Mouse (Mus musculus) kidney, adult 9 months (tissue): ENCODE results near the gene Eddm3b.

ENCODE experiments used
- DNase-seq: peaks from one replicate; pipeline ENCODE4 v3.0.0; 2022

Eddm3b gene

DNA sequence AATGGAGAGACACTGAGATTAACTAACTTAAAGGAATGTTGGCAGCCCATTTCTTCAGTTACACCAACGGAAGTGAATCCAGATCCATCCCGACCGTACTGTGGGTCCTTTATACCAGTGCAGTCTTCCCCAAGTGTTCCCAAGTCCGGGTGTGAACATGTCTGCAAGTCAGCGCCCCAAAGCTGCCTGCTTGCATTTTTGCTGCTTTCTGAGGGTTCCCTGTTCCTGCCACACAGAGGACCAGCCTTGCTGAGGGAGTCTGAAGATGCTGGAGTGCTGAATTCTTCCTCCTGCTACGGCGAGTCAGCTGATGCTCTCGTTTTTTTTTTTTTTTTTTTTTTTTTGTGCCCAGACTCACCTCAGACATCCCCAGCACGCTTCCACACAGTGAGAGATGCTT is 19.3 kb upstream of the Eddm3b start:
- DNase-seq: no peak

DNA sequence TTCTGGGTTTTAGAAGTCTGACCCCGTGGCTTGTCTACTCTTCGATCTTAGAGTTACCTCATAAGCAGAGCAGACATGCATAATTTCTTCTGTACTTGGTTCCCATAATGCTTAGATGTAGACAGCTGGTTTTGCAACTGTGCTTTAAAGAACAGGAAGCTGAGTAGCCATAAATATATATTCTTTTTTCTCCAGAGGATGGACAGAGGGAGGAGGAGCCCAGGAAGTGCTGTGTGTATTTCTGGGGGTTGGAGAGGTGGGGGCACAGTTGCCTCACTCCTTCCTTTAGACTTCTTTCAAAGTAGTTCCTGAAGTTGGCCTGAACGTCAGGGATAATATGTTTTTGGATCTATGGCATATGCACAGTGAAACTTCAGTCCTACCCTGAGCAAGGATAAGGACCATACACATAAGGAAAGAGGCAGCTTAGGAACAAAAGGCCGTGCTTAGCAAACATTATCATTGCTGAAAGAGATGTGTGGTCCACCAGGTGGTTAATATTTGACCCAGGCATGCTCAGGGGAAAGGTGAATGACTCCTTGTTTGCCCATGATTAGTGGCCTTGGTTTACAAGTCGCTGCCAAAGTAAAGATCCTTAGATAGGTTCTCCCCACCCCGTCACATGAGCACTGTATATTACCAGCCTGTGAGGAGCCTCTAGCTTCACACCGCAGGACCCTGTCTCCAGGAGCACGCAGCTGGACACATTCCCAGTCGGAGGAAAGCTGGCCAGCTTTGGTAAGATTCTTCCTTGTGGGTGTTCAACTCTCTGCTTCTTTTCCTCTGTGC is 18.3 kb upstream of the Eddm3b start:
- peak; percentile 66 for DNase-seq

DNA sequence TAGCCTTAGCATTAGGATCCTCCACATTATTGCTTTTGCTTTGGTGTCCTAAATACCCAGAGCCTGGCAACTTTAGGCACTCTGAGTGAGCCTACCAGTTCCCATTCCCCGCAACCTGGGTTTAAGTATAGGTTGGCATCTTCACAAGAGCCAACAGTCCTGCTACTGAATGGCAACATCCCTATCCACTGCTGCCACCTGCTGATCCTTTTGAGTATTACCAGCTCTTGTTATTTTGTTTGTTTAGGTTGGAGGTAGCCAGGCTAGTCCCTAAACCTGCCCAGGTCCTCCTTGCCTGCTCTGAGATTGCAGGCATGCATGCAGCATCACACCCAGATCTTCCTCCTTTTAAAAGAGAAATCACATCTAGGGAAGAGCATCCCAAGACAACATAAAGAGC is 15.9 kb upstream of the Eddm3b start:
- peak; percentile 95 for DNase-seq

DNA sequence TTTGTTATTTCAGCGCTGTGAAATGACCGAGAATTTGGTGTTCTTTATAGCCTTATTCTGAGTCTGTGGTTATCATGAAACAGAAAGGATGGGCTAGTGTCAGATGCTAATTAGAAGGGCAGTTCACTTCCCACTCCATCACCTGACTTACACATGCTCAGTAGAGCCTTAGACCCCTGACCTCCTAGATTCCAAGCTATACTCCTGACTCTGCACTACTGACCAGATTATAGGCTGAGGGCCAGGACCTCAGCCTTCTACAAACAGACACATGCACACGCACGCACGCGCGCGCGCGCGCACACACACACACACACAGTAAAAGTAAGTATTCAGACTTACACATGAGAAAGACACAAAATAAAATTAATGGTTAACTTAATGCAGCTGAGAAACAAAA is 15.3 kb upstream of the Eddm3b start:
- no peak for DNase-seq

DNA sequence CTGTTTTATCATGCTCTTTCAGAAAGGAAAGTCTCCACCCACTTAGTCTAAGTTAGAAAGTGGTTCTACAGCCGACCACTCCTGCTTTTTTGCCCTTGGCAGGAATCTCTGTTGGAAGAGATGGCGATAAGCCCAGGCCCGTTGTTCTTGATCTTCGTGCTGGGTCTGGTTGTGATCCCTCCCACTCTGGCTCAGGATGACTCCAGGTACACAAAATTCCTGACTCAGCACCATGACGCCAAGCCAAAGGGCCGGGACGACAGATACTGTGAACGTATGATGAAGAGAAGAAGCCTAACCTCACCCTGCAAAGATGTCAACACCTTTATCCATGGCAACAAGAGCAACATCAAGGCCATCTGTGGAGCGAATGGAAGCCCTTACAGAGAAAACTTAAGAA is 12.9 kb upstream of the Eddm3b start:
- DNase-seq: no peak

DNA sequence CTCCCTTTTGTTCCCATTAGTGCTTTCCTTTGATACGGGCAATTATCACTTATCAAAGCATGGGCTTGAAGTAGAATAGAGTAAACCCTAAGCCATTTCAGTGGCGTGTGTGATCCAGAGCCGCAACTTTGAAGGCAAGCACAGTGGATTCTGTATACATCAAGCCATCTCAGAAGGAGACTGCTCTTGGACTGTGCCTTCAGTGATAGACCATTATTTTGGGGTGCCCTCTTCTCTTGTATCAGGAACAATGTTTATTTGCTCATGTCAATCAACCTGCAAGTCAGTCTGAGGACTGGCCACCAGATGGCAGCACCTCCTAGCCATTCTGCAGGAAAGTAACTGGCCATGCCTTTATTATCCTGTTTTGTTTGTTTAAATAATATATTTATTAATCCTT is 11.0 kb upstream of the Eddm3b start:
- DNase-seq: peak; percentile 74

DNA sequence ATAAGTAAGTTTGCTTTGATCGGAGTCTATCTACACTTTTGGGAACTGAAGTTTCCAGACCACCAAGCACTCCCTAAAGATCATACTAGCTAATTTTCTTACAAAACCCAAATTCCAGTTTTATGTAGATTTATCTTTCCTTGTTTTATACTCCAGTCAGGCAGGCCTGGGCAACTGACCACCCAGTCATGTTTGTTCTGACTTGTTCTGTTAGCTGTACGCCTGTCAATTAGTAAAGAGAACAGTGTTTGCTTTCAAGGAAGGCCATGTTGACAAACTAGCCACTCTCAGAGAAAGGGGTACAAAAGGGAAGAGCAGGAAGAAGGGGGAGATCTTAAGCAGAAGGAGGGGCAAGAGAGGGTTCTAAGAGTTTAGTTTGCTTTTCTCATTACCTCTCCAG is 9.9 kb upstream of the Eddm3b start:
- DNase-seq: no peak

DNA sequence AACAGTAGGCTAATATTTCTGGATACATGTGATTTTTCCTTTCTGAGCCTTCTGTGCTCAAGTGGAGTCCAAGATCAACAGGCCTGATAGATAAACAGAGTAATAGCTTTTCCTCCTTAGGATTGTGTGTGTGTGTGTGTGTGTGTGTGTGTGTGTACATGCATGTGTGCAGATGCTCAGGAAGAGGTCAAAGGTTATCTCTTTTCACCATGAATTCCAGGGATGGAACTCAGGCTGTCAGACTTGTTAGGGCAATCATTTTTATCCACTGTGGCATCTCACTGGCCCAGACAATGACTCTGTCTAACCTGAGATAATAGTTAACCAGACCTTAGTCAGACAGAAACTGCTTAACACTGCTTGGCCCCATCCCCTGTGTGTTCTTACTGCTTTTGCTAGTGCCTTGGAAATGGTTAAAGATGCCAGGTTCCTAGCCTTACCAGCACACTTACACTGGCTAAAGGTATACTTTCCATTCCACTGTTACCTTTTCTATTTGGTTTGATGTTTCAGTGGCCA is 7.7 kb upstream of the Eddm3b start:
- DNase-seq: no peak

DNA sequence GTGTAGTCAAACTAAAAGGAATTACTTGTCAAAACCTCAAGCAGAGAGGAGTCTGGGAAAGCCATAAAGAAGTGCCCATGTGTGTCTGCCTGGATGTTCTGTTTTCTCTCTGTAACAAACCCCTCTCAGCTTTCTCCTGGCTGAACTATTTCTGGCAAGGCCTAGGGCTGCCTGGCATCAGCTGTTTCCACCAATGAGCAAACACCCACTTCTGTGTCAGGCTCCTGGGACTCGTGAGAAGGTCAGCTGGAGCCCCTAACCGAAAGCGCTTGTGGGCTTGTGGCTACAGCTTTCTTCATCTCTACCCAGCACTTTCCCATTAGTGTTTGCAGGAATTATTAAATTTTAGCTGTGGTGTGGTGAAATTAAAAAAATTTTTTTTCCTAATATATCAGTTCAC is 2.3 kb upstream of the Eddm3b start:
- no peak for DNase-seq

DNA sequence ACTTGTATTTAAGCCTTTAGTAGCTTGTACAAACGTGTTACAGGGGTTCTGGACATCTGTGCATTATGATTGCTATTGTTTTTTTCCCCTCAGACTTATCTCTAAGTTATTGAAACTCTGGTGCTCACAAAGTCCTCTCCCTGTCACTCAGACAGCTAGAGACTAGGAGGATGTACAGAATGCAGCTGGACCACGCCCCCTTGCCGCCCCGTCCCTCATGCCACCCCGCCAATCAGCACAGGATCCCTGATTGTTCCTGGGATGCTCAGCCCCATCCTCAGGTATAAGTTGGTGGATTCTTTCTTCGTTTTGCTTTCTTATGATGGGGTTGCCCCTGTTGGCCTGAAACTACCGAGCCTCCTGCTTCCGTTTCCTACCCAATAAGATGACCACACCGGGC is 750 bp upstream of the Eddm3b start:
- no peak for DNase-seq

DNA sequence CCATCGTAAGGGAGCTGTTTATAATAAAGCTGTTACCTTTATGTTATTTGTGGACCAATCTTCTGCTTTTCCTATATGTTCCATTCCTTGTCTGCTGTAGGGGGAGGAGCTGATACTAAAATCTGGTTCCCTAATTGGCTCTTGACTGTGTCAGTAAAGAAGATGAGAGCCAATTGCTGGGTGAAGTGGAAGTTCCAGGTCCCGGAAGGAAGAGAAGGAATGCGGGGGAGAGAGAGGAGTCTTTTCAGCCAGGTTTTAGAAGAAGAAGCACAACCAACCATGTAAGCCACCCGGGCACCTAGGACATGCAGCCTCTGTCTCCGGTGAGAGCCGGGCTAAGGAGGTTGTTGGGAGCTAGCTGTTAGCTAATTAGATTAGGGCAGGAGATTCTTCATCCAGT is 11.5 kb downstream of the Eddm3b start:
- no peak for DNase-seq

DNA sequence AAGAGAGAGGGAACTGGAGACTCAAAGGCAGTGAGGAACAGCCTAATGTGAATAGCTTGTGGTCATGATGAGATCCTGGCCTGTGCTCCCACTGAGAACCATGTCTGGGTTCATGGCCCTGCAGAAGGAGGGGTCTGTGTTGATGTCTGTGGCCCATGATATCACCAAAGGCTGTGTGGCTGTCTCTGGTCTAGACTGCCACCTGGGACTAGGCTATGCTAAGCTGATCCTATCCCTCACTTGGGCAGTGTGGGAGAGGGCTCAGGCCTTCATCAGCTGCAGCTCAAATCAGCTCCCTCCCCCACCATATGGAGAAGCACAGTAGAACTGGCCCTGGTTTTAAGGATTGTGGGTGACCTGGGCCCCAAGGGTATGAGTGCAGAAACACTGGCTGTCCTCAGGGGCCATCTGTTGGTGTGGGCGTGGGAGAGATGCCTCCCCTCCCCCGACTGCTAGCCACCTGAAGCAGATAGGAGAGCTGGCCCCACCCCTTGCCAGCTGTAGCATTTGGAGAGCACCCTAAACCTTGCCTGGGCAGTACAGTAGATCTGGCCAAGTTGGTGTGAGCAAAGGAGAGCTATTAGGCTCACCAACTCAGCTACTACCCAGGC is 13.5 kb downstream of the Eddm3b start:
- DNase-seq: no peak

DNA sequence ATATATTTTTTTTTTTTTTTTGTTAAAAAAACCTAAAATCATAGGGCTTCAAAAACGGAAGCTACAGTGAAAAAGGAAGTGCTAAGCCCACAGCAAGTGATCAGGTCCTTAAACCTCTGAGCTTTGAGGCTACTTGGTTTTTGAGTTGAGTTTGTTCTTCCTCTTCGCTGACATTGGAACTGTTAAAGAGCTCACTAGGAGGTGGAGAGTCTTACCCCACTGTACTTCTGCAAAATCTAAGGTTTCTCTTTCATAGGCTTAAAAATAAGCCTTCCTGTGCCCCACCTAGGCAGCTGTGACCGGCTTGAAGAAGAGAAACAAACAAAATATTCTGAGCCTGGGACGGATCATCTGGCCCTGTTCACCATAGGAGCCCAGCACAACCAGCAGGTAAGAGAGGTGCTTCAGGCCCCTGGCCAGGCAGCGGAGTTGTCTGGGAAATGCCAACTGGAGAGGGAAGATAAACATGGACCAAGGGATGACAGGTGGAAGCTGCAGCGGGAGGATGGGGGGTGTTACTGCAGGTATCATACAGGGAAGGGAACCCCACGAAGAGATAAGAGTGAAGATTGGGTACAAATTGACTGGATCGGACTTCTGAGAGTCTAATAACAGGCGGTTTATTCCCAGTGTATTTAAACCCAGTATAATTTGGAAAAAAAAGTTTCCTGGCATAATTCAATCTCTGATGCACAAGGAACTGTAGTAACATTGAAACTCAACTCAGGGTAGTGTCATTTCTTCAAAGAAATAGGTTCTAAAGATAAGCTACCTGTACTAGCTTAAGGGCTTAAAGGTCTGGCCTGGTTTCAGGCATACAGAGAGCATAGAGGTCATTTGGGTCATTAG is 14.8 kb downstream of the Eddm3b start:
- peak; percentile 14 for DNase-seq

DNA sequence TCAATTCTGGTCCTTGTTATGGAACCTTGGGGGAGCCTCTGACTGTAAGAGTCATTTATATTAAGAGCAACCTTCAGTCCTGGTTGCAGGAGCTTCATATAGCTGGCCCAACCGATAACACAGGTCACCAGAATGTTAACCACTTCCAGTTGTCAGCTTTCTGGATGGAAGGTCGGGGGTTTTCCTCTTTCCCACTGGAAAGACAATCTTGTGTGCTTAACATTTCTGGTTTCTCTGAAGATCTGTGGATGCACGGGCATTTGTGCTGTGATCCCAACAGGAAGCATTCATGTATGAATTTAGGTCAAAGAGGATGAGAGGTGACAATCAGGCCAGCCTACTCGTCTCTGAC is 15.4 kb downstream of the Eddm3b start:
- DNase-seq: no peak

DNA sequence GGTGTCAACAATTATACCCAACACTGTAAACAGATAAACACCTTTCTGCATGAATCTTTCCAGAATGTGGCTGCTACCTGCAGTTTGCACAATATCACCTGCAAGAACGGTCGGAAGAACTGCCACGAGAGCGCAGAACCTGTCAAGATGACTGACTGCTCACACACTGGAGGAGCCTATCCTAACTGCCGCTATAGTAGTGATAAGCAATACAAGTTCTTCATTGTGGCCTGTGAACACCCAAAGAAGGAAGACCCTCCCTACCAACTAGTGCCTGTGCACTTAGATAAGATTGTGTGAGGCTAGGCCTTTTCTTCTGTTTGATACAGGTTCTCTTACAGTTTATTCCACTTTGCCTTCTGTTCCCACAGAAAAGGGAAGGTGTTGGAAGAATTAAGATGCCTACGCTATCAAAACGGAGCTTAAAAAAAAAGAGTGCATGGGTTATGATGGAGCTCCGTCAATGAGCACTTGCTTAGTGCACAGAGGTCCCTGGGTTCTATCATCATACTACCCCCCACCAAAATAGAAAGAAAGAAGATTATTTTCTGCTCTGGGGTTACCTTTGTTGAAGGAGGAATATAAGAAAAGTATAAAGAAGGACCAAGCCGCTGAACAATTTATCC is 16.2 kb downstream of the Eddm3b start:
- no peak for DNase-seq

DNA sequence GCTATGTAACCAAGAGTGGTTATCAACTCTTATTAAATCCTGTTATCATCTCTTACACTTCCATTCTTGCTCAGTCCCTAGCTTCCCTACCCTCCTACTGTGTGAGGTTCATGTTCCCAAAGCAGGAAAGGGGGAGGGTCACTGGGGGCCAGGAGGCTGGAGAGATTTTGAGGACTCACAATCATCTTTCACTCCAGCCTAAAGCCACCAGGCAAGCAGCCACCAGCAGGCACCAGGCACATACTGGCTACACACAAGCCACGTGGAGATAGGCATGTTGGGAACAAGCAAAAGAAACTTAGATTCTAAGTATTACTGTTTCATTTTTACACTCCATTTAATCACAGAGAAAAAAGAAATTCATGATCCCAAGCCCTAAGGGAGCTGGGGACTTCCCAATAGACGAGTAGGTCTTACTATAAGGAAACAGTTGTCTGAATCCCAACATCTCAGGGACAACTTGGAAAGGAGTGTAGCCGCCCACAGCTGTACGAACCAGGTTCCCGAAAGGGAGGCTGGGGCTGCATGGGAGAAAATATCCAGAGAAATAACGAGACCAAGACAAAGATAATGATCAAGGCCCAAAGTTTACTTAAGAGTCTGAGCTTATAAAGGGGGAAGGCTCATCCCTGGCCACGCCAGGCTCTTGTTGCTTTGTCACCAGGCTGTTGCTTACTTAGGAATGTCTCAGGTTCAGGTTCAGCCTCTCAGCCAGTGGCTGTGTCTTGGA is 17.0 kb downstream of the Eddm3b start:
- no peak for DNase-seq

DNA sequence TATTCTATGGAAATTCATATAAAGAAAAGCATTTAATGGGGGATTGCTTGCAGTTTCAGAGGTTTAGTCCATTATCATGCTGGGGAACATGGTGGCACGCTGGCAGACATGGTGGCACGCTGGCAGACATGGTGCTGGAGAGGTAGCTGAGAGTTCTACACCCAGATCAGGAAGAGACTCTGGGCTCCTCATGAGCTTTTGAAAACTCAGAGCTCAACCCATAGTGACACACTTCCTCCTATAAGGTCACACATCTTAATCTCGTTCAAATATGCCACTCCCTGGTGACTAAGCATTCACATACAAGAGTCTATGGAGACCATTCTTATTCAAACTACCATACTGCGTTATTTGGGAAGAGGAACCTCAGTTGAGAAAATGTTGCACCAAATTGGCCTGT is 18.1 kb downstream of the Eddm3b start:
- DNase-seq: no peak

DNA sequence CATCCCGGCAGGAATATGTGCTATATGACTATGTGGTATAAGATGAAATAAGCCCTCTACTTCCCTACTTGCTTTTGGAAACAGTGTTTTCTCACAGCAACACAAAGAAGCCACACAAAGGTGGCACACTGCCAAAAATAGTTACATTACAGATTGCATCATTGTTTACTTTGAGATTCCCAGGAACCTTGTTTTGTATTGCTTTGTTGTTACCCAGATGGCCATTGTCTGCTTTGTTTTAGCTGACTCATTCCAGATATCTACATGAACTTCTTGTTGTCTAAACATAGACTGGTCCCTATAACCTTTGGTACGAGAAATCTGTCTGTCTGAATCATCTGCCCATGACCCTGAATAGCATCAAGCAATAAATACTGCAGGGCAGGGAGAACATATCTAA is 26.1 kb downstream of the Eddm3b start:
- DNase-seq: no peak

DNA sequence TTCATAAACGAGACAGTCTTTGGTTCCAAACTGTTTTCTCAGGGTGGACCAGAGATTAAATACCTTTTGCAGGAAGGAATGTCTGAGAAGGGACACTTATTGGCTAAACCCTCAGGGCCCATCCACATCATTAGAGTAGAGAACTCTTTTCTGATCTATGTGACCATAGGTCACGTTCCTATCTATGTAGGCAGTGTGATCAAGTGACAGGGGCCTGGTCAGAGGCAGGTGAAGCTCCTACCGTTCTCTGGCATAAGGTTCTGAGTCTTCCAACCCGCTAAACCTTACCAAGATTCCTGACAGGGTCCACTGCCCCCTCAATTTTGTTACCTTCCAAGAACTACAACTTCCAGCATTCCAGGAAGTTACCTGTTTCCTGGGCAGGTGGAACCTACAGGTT is 27.9 kb downstream of the Eddm3b start:
- DNase-seq: no peak

DNA sequence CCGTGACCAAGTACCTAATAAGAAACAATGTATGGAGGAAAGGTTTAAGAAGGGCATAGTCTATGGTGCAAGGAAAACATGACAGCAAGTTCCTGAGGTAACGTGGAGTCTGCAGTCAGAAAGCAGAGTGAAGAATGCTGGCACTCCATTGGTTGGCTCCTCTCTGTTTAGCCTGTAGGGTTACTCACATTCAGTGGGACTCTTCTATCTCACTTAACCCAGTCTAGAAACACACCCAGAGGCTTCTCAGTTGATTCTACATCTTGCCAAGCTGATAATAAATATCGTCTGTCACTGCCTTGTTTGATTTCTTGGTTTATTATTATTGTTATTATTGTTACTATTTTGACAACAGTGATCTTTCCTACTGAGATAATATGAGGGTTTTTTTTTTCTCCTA is 28.3 kb downstream of the Eddm3b start:
- DNase-seq: no peak

DNA sequence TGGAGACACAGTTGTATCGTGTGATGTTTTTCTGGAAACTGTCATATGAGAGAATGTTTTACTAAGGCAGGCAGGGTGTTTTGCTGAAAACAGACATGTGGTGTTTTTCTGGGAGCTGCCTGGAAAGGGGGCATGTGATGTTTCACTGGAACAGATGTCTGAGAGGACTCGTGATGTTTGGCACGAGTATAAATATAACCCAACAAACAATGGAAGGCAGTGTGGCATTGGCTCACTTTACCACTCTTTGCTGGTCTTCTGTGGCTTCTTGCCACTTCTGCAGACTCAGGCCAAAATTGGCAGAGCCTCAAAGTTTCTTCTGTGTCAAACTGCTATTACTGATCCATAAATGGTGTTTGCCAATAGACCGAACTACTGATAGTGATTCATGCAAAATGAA is 29.1 kb downstream of the Eddm3b start:
- no peak for DNase-seq

DNA sequence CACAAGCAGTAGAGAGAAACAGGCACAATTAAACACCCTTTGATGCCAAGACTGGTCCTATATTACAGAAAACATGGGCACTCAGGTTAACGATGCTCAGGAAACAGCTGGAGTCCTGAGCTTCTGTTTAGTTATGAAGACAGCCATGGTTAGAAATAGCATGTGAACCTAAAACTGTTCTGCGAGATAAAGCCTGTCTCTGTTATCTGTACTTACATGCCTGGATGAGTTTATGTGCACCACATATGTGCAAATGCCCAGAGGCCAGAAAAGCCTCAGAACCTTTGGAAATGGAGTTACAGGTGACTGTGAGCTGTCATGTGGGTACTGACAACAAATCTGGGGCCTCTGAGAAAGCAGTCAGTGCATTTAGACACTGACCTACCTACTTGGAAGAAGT is 29.7 kb downstream of the Eddm3b start:
- no peak for DNase-seq

DNA sequence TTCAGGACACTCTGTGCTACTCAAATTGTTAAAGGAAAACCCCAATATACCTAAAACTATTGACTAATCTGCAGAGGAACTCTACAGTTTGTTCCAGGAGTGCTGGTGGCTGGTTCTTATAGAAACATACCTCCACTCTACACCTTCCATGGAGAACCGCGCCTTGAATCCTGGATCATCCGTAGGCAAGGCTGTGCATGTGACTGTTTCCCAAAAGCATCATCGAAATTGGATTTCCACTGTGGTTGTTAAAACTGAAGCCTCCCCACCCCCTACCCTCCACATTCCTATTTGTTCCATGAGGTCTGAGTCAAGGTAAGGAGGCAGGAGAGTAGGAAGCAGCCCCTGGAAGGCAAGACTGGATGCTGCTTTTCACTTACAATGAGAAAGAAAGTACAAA is 30.2 kb downstream of the Eddm3b start:
- no peak for DNase-seq
